Mouse (Mus musculus) gastrocnemius, adult 18-20 months (tissue): ENCODE data around the gene Cass4. TPM values are rescaled to one million over a fixed set of nuclear protein-coding genes. Genes with fewer than 3 reads are reported as not detected.

Source experiments
- DNase-seq: peaks from one replicate; pipeline ENCODE4 v3.0.0; 2021; ENCODE audit warnings: low spot score
- total RNA-seq, 2 experiments: library from RNA; stranded (reverse); gene quantifications; 2 replicates each; pipeline ENCODE4 v1.2.3; 2021

The Cass4 gene
- total RNA-seq, 2 experiments from 2014 or later: 0.14 to 0.38 TPM

DNA sequence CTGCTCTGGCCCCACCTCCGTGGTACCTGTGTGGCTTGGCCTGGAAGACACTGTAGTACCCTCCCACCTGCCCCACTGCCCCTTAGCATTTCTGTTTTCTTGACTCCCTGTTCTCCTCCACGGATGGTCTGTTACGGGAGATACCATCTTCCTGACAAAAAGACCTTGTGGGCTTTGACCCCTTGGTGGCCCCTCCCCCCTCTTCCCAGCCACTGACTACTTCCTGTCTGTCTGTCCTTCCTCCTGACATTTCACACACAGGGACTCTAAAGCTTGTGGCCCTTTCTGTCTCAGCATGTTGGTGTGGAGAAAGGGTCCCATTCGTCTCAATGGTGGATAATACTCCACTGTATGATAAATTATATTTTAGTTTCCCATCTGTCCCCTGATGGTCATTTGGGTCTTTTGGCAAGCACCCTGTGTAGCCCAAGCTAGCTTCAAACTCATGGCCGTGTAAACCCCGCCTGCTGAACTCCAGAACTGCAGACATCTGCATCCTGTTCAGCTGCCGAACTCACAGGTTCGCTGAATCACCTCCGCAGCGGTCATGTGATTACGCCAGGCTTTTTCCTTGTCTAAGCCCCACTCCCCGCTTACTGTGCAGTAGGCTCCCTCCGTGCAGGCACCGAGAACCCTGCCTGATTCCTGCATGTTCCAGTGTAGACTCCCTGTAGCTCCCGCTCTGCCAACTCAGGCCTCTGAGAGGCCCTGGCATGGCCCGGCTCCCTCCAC lies 88.2 kb downstream of the Cass4 start:
- no peak for DNase-seq

Other genes starting within 250 kb of the Cass4 start
- not detected for gene Mc3r, start 145.3 kb upstream of the Cass4 start, total RNA-seq
- gene Fam210b, start 48.2 kb upstream of the Cass4 start, total RNA-seq: 1 to 10 TPM; 5.3 to 6.1 TPM
- 10 to 100 TPM in 1 of 2 experiments, 1 to 10 TPM in 1; 7.5 to 15.0 TPM for gene Aurka, start 23.3 kb upstream of the Cass4 start, total RNA-seq
- 10 to 100 TPM; 17.3 to 17.6 TPM for gene Cstf1, start 23.1 kb upstream of the Cass4 start, total RNA-seq
- 10 to 100 TPM; 27.9 to 30.8 TPM for gene Rtf2, start 46.8 kb downstream of the Cass4 start, total RNA-seq
- not detected for gene Gcnt7, start 64.8 kb downstream of the Cass4 start, total RNA-seq
- gene Fam209, start 78.7 kb downstream of the Cass4 start, total RNA-seq: under 1 TPM in 1 of 2 experiments, not detected in 1; 0.34 TPM
- gene Tfap2c, start 155.8 kb downstream of the Cass4 start, total RNA-seq: not detected